Mouse (Mus musculus) yolk sac, embryonic 10.5 days (tissue): ENCODE measurements around the gene Eva1a.

Source experiments
- DNase-seq: peaks from one replicate; pipeline ENCODE4 v3.0.0-alpha.2; 2017; ENCODE audit warnings: low spot score

Eva1a gene

DNA sequence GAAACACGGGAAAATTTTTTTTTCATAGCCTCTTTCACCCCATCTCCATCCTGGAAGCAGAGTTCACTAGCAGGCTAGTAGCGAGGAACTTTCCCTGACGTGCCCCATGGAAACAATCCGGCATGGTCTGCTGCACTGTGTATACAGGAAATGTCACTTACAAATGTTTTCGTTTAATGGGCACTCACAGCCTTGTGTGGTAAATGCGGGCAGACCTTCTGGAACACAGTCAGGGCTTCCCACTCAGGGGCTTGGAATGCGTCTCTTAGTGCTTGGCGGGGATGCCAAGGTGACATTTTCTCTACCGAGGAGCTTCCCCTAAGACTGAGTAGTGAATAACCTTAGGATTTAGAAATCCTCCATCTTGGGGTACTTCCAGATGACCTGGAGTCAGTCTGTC lies 87.0 kb downstream of the Eva1a start:
- DNase-seq, result no peak

DNA sequence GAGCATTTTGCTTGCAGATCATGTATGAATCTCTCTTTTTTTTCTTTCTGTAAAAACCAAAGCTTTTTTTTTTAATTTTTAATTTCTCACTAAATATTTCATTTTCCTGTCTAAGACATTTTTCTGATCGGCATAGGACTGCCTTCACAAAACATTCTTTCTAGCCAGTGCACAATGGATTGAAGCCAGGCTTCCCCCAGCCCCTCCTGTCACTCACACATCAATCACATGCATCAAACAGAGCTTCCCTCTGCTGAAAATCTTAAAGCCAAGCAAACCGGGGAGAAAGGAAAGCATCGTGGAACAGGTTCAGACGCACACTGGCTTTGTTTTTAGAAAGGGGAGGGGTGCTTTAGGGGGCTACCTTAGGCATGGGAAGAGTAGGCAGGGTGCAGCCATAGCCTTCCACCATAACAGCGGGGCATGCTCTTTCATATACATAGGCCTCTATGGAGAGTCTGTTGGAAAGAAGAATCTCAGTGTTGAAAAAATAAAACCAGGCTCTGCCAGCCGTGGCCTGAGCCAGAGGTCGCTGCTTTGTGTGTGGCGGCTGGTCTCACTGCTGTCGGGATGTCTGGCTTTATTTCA lies 88.9 kb downstream of the Eva1a start:
- no peak for DNase-seq

GRCm38 (mm10) chr6:82132876-82133591 lies 92.2 kb downstream of the Eva1a start:
- DNase-seq, result no peak

- DNase-seq, result no peak
Observed at GRCm38 (mm10) chr6:82133592-82133978, 92.7 kb downstream of the Eva1a start.

- no peak for DNase-seq
Observed at GRCm38 (mm10) chr6:82135959-82136712, 95.3 kb downstream of the Eva1a start.
